Mouse (Mus musculus): ENCODE results near the gene Ipo4. TPM values are rescaled to one million over a fixed set of nuclear protein-coding genes. Genes with fewer than 3 reads are reported as not detected.

The Ipo4 gene
- total RNA-seq, 2 experiments from 2014 or later: 118 to 130 TPM

GRCm38 (mm10) chr14:55628077-55628827, 7.5 kb downstream of the Ipo4 start:
- no peak for TF ChIP-seq CTCF (IDR thresholded peaks at IDR 0.05)
- DNase-seq (ENCODE audit: extremely low spot score in 1 of 2, low spot score in 2 of 2): no peak
- Histone ChIP-seq H3K4me3 (no peak overlapping the region), H3K27ac (no peak overlapping the region)
- intact Hi-C loops (cut with DNase I): no loop called here

DNA sequence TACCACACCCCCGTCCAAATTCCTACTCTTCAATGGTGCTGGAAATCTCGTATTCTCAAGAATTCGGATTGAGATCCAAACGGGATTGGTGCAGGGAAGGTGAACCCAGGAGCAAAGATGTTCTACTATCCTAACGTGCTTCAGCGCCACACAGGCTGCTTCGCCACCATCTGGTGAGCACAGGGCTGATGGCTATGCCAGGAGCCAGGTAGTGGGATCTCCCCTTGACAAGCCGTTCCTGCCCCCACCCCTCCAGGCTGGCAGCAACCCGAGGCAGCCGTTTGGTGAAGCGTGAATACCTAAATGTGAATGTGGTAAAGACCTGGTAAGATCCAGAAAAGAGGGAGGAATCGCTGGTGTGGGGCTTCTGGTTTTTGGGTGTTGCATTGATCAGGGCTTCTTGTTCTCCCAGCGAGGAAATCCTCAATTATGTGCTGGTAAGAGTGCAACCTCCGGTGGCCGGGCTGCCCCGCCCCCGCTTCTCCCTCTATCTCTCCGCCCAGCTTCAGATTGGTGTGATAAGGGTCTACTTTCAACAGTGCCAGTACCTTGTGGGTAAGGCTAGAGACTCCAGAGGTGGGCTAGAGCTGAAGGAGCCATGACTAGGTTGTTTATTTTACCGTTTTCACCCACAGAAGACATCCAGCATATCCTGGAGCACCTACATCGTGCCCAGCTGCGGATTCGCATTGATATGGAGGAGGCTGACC, 17.1 kb downstream of the Ipo4 start:
- DNase-seq (ENCODE audit: extremely low spot score in 1 of 2, low spot score in 2 of 2): no peak
- Histone ChIP-seq H3K4me3 (no peak overlapping the region), H3K27ac (no peak overlapping the region)
- TF ChIP-seq CTCF (IDR thresholded peaks at IDR 0.05): no peak
- intact Hi-C loops (cut with DNase I): no loop called here

GRCm38 (mm10) chr14:55617822-55618221, 17.9 kb downstream of the Ipo4 start, which contains the start of gene Rec8:
Rec8 (plus strand) TSS chr14:55618037.
- no peak for DNase-seq (ENCODE audit: extremely low spot score in 1 of 2, low spot score in 2 of 2)
- TF ChIP-seq CTCF (IDR thresholded peaks at IDR 0.05): no peak
- Histone ChIP-seq H3K4me3 (no peak within 1 kb of the TSS), H3K27ac (no peak within 1 kb of the TSS)
- intact Hi-C loops (cut with DNase I): no loop called here

DNA sequence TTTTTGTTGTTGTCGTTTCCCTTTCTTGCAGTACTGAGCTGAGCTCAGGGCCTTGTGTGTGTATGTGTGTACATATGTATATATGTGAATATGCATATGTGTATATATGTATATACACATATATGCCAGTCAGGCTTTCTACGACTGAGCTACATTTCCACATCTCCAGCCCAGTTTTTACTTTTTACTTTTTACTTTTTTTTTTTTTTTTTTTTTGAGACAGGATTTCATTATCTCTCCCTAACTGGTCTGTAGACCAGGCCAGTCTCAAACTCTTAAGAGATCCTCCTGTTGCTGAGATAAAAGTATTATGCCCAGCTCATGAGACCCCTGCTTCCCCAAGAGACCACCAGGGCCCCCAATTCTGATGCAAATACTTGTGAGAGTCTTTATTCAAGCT, 18.9 kb downstream of the Ipo4 start:
- DNase-seq (ENCODE audit: extremely low spot score in 1 of 2, low spot score in 2 of 2): no peak

GRCm38 (mm10) chr14:55615876-55616275, 19.9 kb downstream of the Ipo4 start:
- intact Hi-C loops (cut with DNase I): no loop called here
- no peak overlapping the region for H3K27ac ChIP-seq
- no peak overlapping the region for H3K4me3 ChIP-seq
- DNase-seq (ENCODE audit: extremely low spot score in 1 of 2, low spot score in 2 of 2): no peak
- TF ChIP-seq CTCF (IDR thresholded peaks at IDR 0.05): no peak

More for the DNA sequence above, 18.9 kb downstream of the Ipo4 start:
- Histone ChIP-seq H3K27ac (no peak overlapping the region), H3K4me3 (no peak overlapping the region)
- TF ChIP-seq CTCF (IDR thresholded peaks at IDR 0.05): no peak
- intact Hi-C loops (cut with DNase I): no loop called here

DNA sequence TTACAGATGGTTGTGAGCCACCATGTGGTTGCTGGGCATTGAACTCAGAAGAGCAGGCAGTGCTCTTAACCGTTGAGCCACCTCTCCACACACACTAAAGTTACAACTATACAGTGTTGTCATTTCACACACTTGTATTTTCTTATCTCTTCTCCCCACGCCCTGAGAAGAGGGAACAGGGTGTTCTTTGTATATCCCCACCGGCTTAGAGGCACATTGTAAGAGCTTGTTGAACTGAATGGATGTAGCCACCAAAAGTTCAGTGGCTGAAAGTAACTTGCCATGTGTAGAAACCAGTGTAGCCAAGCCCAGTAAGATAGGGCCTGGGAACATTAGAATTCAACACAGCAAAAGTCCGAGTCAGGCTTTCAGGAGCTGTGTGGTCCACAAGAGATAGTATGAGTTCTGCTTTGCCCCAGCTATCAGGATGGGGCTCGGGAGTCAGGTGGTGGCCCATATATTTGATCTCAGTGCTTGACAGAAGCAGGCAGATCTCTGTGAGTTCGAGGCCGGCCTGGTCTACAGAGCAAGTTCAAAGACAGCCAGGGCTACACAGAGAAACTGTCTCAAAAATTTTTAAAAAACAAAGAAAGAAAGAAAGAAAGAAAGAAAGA, 21.1 kb downstream of the Ipo4 start:
- no peak for DNase-seq (ENCODE audit: extremely low spot score in 1 of 2, low spot score in 2 of 2)
- Histone ChIP-seq H3K27ac (no peak overlapping the region), H3K4me3 (no peak overlapping the region)
- no peak for TF ChIP-seq CTCF (IDR thresholded peaks at IDR 0.05)
- intact Hi-C loops (cut with DNase I): no loop called here

- intact Hi-C loops (cut with DNase I): no loop called here
- DNase-seq (ENCODE audit: extremely low spot score in 1 of 2, low spot score in 2 of 2): no peak
- Histone ChIP-seq H3K4me3 (no peak overlapping the region), H3K27ac (no peak overlapping the region)
- no peak for TF ChIP-seq CTCF (IDR thresholded peaks at IDR 0.05)
These were observed 22.4 kb downstream of the Ipo4 start for GRCm38 (mm10) chr14:55613346-55613745.

GRCm38 (mm10) chr14:55608339-55608738, 27.4 kb downstream of the Ipo4 start:
- Histone ChIP-seq H3K4me3 (no peak overlapping the region), H3K27ac (no peak overlapping the region)
- intact Hi-C loops (cut with DNase I): no loop called here
- DNase-seq (ENCODE audit: extremely low spot score in 1 of 2, low spot score in 2 of 2): no peak
- TF ChIP-seq CTCF (IDR thresholded peaks at IDR 0.05): no peak

- no peak for TF ChIP-seq CTCF (IDR thresholded peaks at IDR 0.05)
- DNase-seq (ENCODE audit: extremely low spot score in 1 of 2, low spot score in 2 of 2): no peak
- H3K4me3 ChIP-seq: no peak overlapping the region
- H3K27ac ChIP-seq: no peak overlapping the region
- intact Hi-C loops (cut with DNase I): no loop called here
These were observed 29.9 kb downstream of the Ipo4 start for GRCm38 (mm10) chr14:55605743-55606459.

DNA sequence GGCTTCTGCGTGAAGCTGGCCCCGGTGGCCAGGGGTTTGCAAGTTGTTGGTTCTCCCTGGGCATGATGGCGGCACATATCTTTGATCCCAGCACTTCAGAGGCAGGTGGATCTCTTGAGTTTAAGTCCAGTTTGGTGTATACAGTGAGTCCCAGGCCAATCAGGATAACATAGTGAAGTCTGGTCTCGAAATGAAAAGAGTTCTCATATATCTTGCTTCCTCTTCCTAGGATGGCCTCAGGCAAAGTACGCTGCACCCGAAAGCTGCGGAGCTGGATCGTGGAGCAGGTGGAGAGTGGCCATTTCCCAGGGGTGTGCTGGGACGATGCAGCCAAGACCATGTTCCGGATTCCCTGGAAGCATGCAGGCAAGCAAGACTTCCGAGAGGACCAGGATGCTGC, 30.9 kb downstream of the Ipo4 start:
- no peak overlapping the region for H3K27ac ChIP-seq
- no peak for TF ChIP-seq CTCF (IDR thresholded peaks at IDR 0.05)
- H3K4me3 ChIP-seq: no peak overlapping the region
- no peak for DNase-seq (ENCODE audit: extremely low spot score in 1 of 2, low spot score in 2 of 2)
- intact Hi-C loops (cut with DNase I): no loop called here

DNA sequence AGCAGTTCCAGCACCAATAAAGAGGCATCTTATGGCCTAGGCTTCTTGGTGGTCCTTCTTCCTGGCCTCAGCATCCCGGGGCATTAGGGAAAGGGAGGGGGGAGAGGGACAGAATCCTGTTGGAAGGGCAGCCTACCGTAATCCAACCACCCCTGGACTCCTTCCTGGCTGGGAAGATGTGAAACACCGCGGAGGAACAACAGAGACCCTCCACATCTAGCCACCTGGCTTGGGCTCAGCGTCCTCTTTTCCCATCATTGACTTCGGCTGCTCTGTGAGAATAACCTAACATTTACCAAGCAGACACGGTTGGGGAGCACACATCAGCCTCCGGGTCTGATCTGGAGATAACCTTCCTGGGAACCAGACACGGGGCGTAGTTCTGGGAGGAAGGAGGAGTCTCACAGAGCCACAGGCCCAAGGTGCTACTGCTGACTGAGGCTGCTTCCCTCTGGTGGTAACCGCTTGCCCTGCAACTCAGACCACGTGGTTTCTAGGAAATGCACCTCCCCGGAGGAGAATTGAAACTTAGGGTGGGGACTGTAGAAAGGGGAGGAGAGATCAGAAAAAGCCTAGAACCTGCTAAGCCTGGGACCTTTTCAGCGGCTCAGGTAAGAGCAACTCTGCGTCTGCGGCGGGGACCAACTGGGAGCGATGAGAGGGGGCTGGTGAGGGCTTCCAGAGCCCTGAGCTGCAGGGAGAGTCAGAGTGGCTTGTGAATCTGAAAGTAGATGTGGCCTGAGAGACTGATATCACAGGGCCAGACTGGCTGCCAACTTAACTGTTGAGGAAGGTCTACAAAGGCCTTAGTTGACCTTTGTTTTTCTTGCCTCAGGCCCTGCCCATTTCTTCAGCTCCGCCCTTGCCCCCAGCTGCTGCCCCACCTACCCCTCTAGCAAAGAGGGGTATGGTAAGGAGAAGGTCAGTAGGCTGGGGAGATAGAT, 31.9 kb downstream of the Ipo4 start:
- intact Hi-C loops (cut with DNase I): no loop called here
- peak; percentile 82 to 86 for DNase-seq (ENCODE audit: extremely low spot score in 1 of 2, low spot score in 2 of 2)
- H3K27ac ChIP-seq: peak overlapping the region; percentile 78

More for the DNA sequence above, 31.9 kb downstream of the Ipo4 start:
- peak overlapping the region; percentile 44 for H3K4me3 ChIP-seq
- peak; percentile 92 for TF ChIP-seq CTCF (IDR thresholded peaks at IDR 0.05)

All from left cerebral cortex, adult 2 months (tissue).